Mouse (Mus musculus): ENCODE results near the gene Pde1a. TPM values are rescaled to one million over a fixed set of nuclear protein-coding genes. Genes with fewer than 3 reads are reported as not detected.
"Not testable (repeated sequence)": the region's sequence is repeated elsewhere in the genome, so short reads cannot be mapped to it uniquely, and the experiment has no call there.

Pde1a gene
- polyA plus RNA-seq, 1 experiment = 4.4 TPM

- peak; percentile 30 for DNase-seq (ENCODE audit: low read depth)
- no peak for TF ChIP-seq POLR2A (IDR thresholded peaks at IDR 0.05; ENCODE audit: borderline replicate concordance, extremely low read depth, insufficient read depth, insufficient read length, poor library complexity, severe bottlenecking)
- no peak for TF ChIP-seq CTCF (IDR thresholded peaks at IDR 0.05; ENCODE audit: borderline replicate concordance, extremely low read depth, insufficient read depth, insufficient read length)
Observed at GRCm38 (mm10) chr2:79883210-79883609, 246.0 kb downstream of the Pde1a start.

- DNase-seq (ENCODE audit: low read depth) = peak; percentile 83
- peak; percentile 61 for TF ChIP-seq CTCF (IDR thresholded peaks at IDR 0.05; ENCODE audit: borderline replicate concordance, extremely low read depth, insufficient read depth, insufficient read length)
- no peak for TF ChIP-seq POLR2A (IDR thresholded peaks at IDR 0.05; ENCODE audit: borderline replicate concordance, extremely low read depth, insufficient read depth, insufficient read length, poor library complexity, severe bottlenecking)
Observed at GRCm38 (mm10) chr2:79865275-79865999, 263.8 kb downstream of the Pde1a start.

GRCm38 (mm10) chr2:79856874-79857273 lies 272.4 kb downstream of the Pde1a start:
- no peak for DNase-seq (ENCODE audit: low read depth)
- no peak for TF ChIP-seq CTCF (IDR thresholded peaks at IDR 0.05; ENCODE audit: borderline replicate concordance, extremely low read depth, insufficient read depth, insufficient read length)
- TF ChIP-seq POLR2A (IDR thresholded peaks at IDR 0.05; ENCODE audit: borderline replicate concordance, extremely low read depth, insufficient read depth, insufficient read length, poor library complexity, severe bottlenecking) = no peak

GRCm38 (mm10) chr2:79847396-79847795 lies 281.9 kb downstream of the Pde1a start:
- not testable (repeated sequence) for DNase-seq (ENCODE audit: low read depth)

- no peak for DNase-seq (ENCODE audit: low read depth)
- no peak for TF ChIP-seq CTCF (IDR thresholded peaks at IDR 0.05; ENCODE audit: borderline replicate concordance, extremely low read depth, insufficient read depth, insufficient read length)
- TF ChIP-seq POLR2A (IDR thresholded peaks at IDR 0.05; ENCODE audit: borderline replicate concordance, extremely low read depth, insufficient read depth, insufficient read length, poor library complexity, severe bottlenecking) = no peak
Observed at GRCm38 (mm10) chr2:79839513-79839912, 289.7 kb downstream of the Pde1a start.

GRCm38 (mm10) chr2:79839090-79839489 lies 290.2 kb downstream of the Pde1a start:
- no peak for TF ChIP-seq POLR2A (IDR thresholded peaks at IDR 0.05; ENCODE audit: borderline replicate concordance, extremely low read depth, insufficient read depth, insufficient read length, poor library complexity, severe bottlenecking)
- no peak for TF ChIP-seq CTCF (IDR thresholded peaks at IDR 0.05; ENCODE audit: borderline replicate concordance, extremely low read depth, insufficient read depth, insufficient read length)
- DNase-seq (ENCODE audit: low read depth) = no peak

- no peak for TF ChIP-seq POLR2A (IDR thresholded peaks at IDR 0.05; ENCODE audit: borderline replicate concordance, extremely low read depth, insufficient read depth, insufficient read length, poor library complexity, severe bottlenecking)
- no peak for TF ChIP-seq CTCF (IDR thresholded peaks at IDR 0.05; ENCODE audit: borderline replicate concordance, extremely low read depth, insufficient read depth, insufficient read length)
- DNase-seq (ENCODE audit: low read depth) = no peak
Observed at GRCm38 (mm10) chr2:79825853-79826252, 303.4 kb downstream of the Pde1a start.

- no peak for TF ChIP-seq POLR2A (IDR thresholded peaks at IDR 0.05; ENCODE audit: borderline replicate concordance, extremely low read depth, insufficient read depth, insufficient read length, poor library complexity, severe bottlenecking)
- TF ChIP-seq CTCF (IDR thresholded peaks at IDR 0.05; ENCODE audit: borderline replicate concordance, extremely low read depth, insufficient read depth, insufficient read length) = no peak
- DNase-seq (ENCODE audit: low read depth) = peak; percentile 18
Observed at GRCm38 (mm10) chr2:79819543-79819942, 309.7 kb downstream of the Pde1a start.

GRCm38 (mm10) chr2:79815708-79816484 lies 313.4 kb downstream of the Pde1a start:
- TF ChIP-seq CTCF (IDR thresholded peaks at IDR 0.05; ENCODE audit: borderline replicate concordance, extremely low read depth, insufficient read depth, insufficient read length) = no peak
- TF ChIP-seq POLR2A (IDR thresholded peaks at IDR 0.05; ENCODE audit: borderline replicate concordance, extremely low read depth, insufficient read depth, insufficient read length, poor library complexity, severe bottlenecking) = no peak

GRCm38 (mm10) chr2:79798627-79799026 lies 330.6 kb downstream of the Pde1a start:
- TF ChIP-seq POLR2A (IDR thresholded peaks at IDR 0.05; ENCODE audit: borderline replicate concordance, extremely low read depth, insufficient read depth, insufficient read length, poor library complexity, severe bottlenecking) (no peak), CTCF (IDR thresholded peaks at IDR 0.05; ENCODE audit: borderline replicate concordance, extremely low read depth, insufficient read depth, insufficient read length) (no peak)
- DNase-seq (ENCODE audit: low read depth) = peak; percentile 17

More at GRCm38 (mm10) chr2:79815708-79816484, 313.4 kb downstream of the Pde1a start:
- no peak for DNase-seq (ENCODE audit: low read depth)

GRCm38 (mm10) chr2:79797444-79797843 lies 331.8 kb downstream of the Pde1a start:
- no peak for DNase-seq (ENCODE audit: low read depth)
- no peak for TF ChIP-seq POLR2A (IDR thresholded peaks at IDR 0.05; ENCODE audit: borderline replicate concordance, extremely low read depth, insufficient read depth, insufficient read length, poor library complexity, severe bottlenecking)
- no peak for TF ChIP-seq CTCF (IDR thresholded peaks at IDR 0.05; ENCODE audit: borderline replicate concordance, extremely low read depth, insufficient read depth, insufficient read length)

- no peak for TF ChIP-seq POLR2A (IDR thresholded peaks at IDR 0.05; ENCODE audit: borderline replicate concordance, extremely low read depth, insufficient read depth, insufficient read length, poor library complexity, severe bottlenecking)
- no peak for TF ChIP-seq CTCF (IDR thresholded peaks at IDR 0.05; ENCODE audit: borderline replicate concordance, extremely low read depth, insufficient read depth, insufficient read length)
- DNase-seq (ENCODE audit: low read depth) = no peak
Observed at GRCm38 (mm10) chr2:79793186-79793585, 336.1 kb downstream of the Pde1a start.

All from brain, embryonic 14.5 days (tissue).